Mouse (Mus musculus) kidney, postnatal 4 days (tissue): ENCODE measurements at regions not wholly inside any gene's neighbourhood (a gene's known extent, or its start where the extent isn't known, plus 50 kb on each side); places are given as distances from the start of the nearest gene placed in this dataset.
A peak's percentile ranks its signal among the peaks of the same experiment; 100 is the strongest.

Source experiments
- DNase-seq, 2 experiments: peaks; one replicate each; pipeline ENCODE4 v3.0.0; 2021; ENCODE audit warnings: mixed read lengths in 2 of 2

GRCm38 (mm10) chr13:110450526-110450925, 55.7 kb downstream of the Plk2 start:
- no peak for DNase-seq

DNA sequence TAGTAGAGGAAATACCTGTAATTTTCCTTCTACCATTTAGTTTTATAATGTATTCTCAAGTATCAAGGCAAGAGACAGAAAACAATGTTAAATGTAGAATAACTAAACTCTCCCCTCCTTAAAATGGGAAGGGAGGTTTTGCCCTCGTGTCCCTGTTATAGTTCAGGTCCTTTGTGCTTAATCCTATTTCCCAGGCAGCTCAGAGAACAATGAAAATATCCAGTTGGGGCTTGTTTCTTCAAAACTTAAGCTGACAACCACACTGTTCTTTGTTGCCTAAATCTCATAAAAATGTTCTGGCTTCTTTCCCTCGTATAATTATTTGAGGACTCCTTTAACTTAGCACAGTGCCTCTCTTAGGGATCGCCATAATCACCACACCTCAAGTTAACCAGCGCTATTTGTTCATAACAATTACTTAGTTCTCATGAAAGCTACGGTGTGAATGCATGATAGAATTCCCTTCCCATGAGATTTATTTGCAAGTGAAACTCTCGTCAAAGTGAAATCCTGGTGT, 57.2 kb downstream of the Plk2 start:
- DNase-seq, result no peak

- DNase-seq, result peak in 1 of 2 experiments; percentile 8
Observed at GRCm38 (mm10) chr13:110455085-110455484, 60.2 kb downstream of the Plk2 start.

- DNase-seq, result no peak
Observed at GRCm38 (mm10) chr13:110455569-110456196, 60.8 kb downstream of the Plk2 start.

GRCm38 (mm10) chr13:110458701-110459100, 63.9 kb downstream of the Plk2 start:
- no peak for DNase-seq

- no peak for DNase-seq
Observed at GRCm38 (mm10) chr13:110461581-110461980, 66.7 kb downstream of the Plk2 start.

GRCm38 (mm10) chr13:110471526-110471925, 76.7 kb downstream of the Plk2 start:
- DNase-seq, result no peak

- DNase-seq, result no peak
Observed at GRCm38 (mm10) chr13:110477709-110478108, 82.9 kb downstream of the Plk2 start.

- DNase-seq, result peak in 1 of 2 experiments; percentile 19
Observed at GRCm38 (mm10) chr13:110484358-110484940, 89.6 kb downstream of the Plk2 start.

DNA sequence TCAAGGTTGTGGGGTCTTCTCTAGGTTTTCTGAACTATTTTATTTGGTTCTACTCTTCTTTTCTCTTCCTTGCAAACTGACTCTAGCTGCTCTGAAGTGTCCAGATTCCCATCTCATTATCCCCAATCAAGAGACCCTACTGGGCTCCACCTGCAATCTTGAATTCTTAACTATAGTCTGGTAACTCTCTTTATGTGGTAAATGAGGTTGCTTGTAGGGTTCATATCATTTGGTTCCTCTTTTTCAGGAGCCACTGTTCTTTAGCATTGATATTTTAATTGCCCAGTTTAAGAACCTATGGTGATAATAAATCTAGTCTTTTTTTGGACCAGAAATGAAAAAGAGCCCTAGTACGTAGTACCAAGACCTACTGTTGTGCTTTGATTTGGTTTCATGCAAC, 90.7 kb downstream of the Plk2 start:
- DNase-seq, result no peak

DNA sequence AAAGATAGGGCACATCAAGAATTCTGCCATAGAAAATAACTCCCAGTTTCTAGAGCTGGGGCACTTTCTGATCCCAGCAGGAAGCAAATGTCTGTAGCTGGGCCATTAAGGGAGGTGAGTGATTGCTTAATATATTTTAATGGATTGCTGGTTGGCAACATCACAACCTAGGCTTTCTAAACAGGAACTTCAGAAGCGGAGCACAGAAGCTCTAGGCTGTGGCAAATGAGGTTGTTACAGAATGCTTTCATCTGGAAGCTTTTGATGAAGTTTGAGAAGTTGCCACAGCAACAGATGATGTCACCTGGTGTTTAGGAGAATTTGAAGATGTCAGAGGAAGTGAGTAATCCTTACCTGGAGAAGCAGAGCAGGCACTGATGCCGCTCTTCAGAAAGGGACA, 95.3 kb downstream of the Plk2 start:
- no peak for DNase-seq

DNA sequence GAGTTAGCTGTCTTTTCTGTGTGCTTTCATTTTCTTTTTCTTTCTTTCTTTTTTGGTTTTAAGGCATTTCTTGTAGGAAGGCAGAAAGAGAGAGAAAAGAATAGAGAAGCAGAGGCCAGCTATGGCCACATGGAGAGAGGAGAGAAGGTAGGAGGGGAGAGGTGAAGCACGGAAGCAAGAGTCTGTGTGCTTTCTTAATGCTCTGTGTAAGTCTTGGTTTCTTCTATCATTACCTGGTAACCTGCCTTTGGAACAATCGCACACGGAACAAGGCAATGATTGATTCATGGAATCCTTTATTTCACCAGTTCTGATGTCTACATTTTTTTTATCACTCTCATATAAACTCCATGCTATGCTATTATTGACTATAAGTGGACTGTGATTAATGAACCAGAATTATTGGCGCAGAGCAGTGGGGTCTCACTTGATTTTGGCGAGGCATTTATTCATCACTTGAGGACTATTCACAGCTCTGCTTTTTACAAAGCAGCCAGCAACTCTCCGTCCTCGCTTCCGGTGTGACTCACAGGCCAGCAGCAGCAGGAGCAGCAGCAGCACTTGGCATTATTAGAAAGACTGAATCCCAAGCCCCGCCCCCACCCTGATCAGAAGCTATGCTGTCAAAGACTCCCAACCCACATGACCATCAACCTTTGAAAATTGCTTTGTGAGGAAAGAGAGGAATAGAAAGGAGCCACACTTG, 97.6 kb downstream of the Plk2 start:
- peak; percentile 9 to 33 for DNase-seq

DNA sequence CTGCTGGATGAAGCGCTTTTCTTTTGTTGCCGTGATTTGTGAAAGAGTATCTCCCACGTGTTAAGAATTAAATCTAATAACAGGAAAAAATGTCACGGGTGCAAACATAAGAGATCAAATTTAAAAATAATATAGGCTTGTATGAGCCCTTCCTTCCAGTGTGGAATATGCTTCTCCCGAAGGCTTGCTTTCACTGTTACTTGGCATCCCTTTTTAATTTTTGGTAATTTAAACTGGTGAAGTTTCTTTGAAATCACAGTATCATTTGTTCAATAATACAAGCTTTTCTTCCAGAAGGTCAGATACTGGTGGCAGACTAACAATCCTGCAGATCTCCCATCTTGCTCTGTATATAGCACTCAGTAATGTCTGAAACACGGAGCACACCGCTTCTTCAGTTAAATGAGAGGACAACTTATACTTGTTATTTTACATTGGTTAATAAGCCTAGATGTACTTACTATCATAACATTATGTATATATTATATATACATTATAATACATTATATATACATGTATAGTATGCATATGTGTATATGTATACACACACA, 98.2 kb downstream of the Plk2 start:
- no peak for DNase-seq

DNA sequence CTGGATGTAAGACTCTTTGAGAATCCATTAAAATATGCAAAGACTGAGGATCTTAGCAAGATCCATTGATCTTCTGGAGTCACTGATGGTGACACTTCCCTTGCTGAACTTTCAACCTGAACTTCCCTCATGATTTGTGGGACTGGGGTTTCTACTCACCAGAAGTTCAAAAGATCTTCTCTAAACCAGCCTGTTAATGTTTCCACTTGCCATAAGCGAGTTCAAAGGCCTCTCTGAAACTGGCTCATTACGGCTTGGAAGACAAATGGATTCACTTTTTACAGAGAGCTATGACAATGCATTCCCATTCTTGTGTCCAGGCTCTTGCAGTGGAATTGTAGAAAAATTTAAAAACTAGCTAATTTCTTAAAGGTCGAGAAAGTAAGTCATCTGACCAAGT, 102.6 kb downstream of the Plk2 start:
- no peak for DNase-seq

DNA sequence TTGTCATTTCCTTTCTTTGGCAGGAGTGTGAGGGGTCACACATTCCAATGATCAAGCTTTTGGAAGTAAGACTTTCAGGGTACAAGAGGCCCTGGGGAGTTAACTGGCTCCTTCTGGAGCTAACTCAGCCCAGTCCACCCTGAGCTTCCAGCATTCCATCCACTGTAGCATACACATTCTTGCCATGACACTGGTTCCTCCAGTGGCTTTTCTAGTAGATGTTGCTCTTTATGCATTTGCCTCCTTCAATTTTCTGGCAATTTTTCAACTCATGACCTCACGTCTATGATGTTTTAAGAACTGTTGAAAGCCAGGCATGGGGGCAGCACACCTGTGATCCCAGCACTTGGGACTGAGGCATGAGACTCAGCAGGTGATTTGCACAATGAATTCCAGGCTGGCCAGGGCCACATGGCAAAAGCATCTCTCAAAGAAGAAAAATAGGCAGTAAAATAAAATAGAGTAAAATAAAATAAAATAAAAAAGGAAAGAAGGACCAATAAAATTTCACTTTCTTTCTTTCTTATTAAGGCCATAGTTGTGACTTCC, 113.0 kb downstream of the Plk2 start:
- DNase-seq, result no peak

- no peak for DNase-seq
Observed at GRCm38 (mm10) chr13:110517986-110518385, 123.1 kb downstream of the Plk2 start.

GRCm38 (mm10) chr13:110522974-110523373, 128.1 kb downstream of the Plk2 start:
- DNase-seq, result no peak

GRCm38 (mm10) chr13:110527681-110528080, 132.8 kb downstream of the Plk2 start:
- DNase-seq, result no peak

DNA sequence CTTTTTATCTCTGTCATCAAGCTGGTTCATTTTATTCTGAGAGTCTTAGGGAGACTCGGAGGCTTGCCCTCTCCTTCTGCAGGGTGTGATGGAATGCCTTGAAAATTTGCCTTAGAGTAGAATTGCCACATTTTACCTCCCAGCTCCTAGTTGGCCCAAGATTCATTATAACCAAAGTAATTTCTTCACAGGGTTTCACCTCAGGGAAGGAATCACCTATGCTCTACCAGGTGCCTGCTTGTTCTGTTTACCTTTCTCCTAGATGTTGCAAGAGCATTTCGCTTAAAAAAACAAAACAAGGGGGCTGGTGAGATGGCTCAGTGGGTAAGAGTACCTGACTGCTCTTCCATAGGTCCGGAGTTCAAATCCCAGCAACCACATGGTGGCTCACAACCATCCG, 134.8 kb downstream of the Plk2 start:
- no peak for DNase-seq

GRCm38 (mm10) chr13:110534320-110534764, 139.5 kb downstream of the Plk2 start:
- DNase-seq, result peak; percentile 36 to 52

- no peak for DNase-seq
Observed at GRCm38 (mm10) chr13:110535785-110536184, 140.9 kb downstream of the Plk2 start.

DNA sequence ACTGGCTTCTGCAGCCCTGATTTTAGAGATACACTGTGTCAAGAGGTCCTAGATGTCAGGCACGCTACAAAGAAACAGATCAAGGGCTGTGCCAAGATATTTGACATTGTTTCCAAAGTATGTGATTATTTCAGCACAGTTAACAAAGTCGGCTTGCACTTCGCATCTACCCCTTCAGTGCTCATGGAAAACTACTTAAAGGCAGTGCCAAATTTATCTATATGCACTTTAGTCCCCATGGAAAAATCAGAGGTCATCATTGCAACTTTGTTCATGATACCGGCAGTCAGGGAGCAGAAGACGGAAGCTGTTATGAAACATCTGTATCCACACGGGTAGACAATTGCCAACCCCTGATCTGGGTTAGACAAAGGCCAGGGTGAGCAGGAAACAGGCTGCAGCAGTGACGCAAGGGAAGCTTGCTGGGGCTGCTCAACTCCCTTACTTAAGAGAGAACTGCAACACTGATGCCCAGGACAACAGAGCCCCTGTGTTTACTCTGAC, 143.2 kb downstream of the Plk2 start:
- peak; percentile 43 to 66 for DNase-seq
